Mouse (Mus musculus) mouse trophoblast stem cell (cell line): ENCODE measurements around the gene Sobp.

ENCODE experiments used
- in situ Hi-C, 2 experiments: fragments of 300-500 bp; cut with MseI, MboI; formaldehyde crosslinking; loops; 2 replicates in 1 of 2; 3 replicates in 1 of 2; pipeline ENCODE4 v1.15.1; 2025

Sobp gene

DNA sequence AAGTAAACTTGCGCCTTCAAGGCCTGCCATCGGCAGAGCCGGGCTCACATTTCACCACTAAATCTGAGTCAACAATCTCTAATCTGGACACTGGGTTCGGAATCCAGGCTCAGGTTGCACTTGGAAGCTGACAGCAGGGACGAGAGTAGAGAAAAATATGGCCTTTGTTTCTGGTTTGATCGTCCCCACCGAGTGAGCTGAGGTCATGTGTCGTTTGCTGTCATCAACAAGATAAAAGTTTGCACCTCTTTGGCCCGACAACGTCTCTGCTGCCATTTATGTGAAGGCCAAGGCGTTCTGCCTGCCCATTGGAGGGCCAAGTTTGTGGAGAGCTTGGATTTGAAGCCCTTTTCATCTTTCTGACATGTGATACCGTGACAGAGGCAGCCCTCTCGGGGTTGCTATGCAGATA lies 178.8 kb downstream of the Sobp start:
- in situ Hi-C loops, result no loop called here

DNA sequence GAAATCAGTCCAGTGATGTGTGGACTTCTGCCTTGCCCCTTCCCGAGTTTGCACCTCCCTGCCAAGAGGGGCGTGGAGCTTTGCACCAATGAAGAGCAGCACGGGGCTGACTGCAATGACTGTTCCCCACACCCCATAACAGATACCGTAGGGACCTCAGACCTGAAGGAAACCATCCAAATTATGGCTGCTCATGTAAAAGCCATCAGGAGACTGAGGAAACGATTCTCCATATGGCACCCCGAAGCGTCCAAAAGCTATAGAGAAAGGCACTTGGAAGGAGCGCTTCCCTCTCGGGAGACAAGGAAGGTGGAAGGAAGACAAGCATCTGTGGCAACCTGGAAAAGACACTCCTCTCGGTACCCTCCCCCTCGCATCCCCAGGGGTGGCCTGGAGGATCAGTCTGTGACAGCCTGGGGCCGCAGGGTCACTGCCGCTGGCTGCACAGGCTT lies 180.0 kb downstream of the Sobp start:
- in situ Hi-C loops, result loop anchor here in 1 of 2 experiments (5.0 kb wide), 1 partner anchor 37 kb away; no protein-coding TSS in a partner anchor

DNA sequence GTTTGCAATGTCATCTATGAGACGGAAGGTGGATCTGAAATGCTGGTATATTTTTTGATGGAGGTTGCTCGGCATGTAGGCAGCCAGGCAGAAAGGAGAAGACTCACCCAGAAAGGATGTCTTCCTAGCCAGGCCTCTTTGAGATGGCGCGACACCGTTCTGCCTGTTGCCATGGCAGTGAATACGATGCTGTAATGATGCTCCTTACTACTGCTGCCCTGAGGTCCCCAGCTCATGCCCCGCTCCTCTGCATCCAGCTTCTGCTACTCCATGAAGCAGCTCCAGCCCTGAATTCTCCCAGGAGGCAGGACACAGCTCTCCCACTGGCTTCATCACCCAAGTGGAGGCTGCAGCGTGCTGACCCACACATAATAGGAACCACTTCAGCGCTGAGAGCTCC lies 183.3 kb downstream of the Sobp start:
- in situ Hi-C loops, result loop anchor here in 1 of 2 experiments (5.0 kb wide), 1 partner anchor 34 kb away; no protein-coding TSS in a partner anchor

DNA sequence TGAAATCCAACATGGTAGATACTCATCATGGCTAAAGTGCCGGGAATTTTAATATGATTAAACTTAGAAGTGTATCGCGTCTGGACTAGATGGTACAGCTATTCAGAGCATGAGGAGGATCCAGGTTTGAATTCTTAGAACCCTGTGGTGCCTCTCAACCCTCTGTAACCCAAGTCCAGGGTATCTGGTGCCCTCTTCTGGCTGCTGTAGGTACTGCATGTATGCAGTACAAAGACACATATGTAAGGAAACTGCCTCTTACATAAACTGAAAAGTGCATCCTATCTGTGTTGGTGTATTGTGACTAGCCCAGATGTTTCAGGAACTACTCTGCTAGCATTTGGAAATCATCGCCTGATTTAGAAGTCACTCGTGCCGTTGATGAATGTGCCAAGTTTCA lies 184.4 kb downstream of the Sobp start:
- in situ Hi-C loops, result loop anchor here (5.0 kb wide), 3 partner anchors 33 to 148 kb away; no protein-coding TSS in a partner anchor

DNA sequence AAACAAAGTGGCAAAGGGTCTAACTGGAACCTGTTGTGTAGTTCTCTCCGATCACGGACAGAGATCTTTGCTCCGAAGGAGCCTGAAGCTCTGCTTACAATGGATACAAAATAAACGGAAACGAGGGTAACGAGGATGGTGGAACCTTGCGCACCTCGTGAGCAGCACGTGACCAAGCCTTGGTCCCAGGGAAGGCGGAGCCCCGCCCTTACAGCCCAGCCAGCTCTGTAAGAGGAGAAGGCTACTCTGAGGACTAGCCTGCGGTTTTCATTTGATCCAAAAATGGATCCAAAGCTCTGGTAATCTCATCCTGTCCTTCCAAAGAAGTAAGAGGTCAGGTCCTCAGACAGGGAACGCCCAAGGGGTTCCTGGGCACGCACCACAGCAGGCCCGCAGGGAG lies 185.7 kb downstream of the Sobp start:
- in situ Hi-C loops, result loop anchor here (5.0 kb wide), 2 partner anchors 36 to 146 kb away; no protein-coding TSS in a partner anchor

DNA sequence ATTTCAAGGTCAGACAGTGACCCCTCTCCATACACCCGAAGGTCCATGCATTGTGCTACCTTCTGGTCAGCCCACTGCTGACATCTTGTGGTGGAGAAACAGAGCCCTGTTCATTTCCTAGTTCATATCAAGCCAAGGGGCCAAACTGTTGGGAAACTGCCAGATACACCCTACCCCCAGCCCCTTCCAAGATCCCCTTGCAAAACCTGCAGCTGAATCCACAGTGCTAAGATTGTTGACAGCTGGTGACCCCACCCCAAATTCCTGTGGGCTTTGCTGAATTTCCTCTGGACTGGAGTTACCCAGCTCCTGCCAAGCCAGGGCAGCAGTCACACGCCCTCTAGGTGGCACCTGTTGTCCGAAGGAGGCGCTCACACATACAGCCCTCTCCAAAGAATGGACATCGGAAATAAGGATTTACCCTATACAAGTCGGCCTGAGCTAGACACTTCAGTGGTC lies 186.7 kb downstream of the Sobp start:
- in situ Hi-C loops, result loop anchor here (5.0 kb wide), 2 partner anchors 35 to 145 kb away; no protein-coding TSS in a partner anchor

DNA sequence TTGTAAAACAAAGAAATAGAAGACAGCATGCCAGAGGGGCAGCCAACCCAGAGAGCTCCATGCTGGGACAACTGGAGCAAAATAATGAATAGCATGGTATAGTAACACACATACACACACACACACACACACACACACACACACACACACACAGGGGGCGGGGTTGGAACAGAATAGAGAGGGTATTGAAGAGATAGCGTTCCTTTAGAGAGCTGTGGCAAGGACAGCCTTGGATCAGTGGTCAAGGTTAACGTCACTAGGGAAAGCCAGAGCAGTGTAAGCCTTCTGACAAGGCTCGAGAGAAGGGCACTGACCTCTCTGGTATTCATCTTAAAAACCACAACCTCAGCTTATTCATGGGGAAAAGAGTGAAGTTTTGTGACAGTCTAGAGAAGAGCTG lies 189.4 kb downstream of the Sobp start:
- in situ Hi-C loops, result loop anchor here (5.0 kb wide), 2 partner anchors 33 to 143 kb away; no protein-coding TSS in a partner anchor

DNA sequence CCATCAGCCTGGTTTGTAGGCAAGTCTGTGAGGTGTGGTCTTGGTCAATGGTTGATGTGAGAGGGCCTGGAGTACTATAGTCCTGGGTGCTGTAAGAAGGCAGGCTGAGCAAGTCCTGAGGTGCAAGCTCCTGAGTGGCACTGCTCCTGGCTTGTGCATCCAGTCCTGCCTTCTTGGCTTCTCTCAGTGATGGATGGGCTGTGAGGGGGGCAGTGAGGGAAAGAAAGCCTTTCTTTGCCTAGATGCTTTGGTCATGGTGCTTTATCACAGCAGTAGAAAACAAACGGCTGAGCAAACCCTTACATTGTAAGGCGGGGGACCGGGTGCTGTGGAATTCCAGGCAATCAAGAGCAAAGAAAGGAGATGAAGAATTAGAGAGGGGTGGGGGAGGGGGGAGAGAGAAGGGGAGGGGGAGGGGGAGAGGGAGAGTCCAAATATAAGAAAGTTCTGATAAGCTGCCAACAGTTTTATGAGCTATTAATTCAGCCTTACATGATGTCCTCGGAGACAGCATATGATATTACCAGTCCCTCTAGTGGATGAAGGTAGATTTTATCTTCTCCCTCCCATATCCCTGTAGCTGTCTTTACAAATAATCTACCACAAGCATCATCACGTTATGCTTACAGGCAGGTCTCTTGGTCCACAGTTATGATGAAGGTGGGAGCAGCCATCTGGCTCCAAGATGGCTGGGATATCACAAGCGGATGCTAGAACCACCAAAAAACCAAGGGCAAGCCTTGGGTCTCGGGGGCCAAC lies 193.2 kb downstream of the Sobp start:
- in situ Hi-C loops, result no loop called here

DNA sequence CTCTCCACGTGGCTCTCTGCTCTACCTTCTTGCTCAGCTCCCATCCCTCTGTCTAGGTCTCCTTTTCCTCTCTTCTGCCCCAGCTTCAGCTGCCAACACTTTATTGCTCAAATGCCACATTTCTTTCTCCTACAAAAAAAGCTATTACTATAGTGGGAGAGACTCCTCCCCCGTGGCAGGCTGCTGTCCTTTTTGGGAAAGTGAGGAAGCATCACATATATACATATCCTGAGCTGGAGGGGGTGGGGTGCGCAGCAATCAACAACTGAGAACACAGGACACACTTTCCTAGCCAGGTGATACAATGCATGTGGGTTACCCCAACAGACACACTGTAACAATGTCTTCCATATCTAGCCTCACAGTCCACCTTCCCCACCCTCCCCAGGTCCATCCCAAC lies 196.0 kb downstream of the Sobp start:
- in situ Hi-C loops, result no loop called here

DNA sequence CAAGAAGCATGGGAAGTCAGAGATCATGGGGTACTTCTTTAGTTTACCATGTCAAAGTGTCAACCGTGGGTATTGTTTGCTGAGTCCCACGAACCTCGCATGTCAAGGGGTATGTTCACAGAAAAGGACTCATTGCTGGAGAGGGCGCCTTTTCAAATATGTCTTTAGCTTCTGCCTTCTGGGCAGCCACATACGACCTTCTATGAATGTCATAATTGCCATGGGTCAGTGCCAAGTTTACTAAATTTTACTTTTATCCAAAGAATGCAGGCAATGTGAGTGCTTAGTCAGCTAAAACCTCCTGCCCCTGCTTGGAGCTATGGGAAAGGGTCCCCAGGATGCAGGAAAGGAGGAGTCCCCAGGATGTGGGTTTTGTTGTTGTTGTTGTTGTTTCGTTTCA lies 197.8 kb downstream of the Sobp start:
- in situ Hi-C loops, result no loop called here

DNA sequence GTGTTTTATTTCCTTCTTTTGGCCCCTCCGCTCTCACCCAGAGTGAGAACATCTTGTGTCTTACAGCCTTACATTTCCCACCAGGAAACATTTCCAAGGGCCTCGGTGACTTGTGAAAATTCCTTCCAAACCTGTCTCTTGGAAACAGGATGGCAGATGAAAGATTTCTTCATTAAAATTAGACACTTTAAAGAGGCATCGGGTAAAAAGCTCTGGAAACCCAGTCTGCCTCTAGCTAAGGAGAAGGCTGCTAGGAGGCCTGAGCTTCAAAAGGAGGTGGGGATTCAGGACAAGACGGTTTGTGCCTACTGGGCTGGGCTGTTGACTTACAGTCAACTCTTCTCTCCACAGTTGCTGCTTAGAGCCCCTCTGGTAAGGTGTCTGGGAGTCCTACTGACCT lies 200.8 kb downstream of the Sobp start:
- in situ Hi-C loops, result no loop called here

DNA sequence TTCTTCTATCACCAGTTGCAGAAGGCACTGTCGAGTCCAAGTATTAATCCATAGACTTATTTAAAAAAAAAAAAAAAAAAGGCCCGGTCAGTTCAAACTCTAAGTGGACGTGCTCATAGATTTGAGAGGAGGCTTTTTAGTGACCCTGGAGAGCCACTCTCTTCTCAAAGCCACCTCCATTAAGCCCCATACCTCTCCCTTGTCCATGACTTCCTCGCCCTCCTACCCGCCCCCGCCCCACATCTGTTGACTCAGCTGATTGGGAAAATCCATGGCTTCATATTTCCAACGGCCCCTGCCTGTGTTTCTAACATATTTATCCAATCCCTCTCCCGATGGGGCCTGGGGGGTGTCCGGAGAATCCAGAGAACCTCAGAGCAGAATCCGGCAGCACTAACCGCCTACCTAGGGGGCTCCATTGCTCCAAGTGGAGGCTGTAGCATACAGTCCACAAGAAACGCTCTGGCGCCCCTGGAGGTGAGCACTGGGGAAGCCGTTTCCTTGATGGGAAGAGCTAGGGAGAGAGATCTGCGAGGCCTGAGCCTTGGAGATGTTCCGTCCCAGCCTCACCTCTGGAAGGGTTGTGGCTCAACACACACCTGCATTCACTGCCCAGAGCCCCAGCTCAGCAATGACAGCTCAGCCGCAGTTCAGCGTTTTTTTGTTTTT lies 201.7 kb downstream of the Sobp start:
- in situ Hi-C loops, result no loop called here

DNA sequence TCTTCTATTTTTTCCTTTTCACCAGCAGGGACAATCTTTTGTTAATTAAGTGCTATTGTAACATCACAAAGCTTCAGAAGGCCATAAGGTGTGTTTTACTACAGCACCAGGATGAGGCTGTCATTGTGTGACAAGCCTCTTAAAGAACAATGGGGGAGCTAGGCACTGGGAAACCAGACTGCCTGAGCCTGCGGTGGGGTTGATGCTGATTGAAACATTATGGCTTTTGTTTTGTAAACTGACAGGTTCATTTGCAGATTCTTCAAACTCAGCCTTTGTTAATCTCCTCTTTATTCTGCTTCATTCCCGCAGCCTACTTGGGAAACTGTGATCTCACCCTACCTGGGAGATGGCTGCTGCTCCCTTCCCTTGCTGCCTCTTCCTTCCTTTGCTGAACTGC lies 206.0 kb downstream of the Sobp start:
- in situ Hi-C loops, result no loop called here

DNA sequence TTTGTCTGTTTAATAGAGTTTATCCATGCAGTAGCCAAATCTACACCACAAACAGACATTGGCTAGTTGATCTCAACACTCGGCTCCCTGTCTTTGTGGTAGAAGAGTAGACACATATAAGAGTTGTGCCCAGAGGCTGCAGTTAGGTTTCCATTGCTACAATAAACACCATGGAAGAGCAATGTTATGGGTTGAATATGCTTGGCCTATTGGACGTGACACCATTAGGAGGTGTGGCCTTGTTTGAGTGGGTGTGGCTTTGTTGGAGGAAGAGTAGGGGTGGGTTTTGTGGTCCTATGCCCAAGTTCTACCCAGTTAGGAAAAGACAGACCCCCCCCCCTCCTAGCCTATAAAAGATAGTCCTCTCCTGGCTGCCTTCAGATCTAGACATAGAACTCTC lies 211.3 kb downstream of the Sobp start:
- in situ Hi-C loops, result no loop called here

DNA sequence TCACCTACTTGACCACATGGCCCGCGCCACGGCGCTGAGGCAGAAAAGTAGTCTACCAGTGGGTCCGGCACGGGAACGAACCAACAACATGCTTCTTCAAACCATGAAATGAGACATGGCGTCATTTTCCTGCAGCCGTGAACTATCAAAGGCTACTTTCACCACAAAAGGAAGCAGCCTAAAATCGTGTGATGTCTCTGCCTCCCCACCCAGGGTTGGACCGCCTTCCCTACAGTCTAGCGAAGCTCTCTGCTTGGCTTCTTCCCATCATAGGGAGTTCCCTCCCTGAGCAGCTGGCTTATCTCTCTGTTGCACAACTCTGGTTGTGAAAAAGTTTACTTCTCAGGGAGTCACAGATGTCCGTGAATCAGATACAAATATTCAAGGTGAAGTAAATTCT lies 211.7 kb downstream of the Sobp start:
- in situ Hi-C loops, result no loop called here

DNA sequence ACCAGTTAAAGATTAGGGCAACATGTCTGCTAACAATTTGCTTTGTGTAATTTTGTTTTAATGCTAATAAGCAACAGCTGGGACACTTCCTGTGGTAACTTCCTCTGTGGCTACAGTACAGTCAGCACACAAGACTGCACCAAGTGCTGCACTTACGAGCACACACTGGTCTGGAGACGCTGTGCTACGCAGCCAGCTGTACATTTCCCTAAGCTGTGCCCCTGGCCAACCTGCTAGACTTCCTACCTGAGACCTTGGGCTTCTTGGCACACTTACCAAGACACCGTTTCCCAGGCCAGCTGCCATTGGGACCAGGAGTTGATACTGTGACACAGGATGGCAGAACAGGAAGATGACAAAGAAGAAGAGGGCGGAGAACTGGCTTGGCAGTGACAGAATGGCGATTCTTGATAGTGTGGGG lies 212.1 kb downstream of the Sobp start:
- in situ Hi-C loops, result no loop called here

DNA sequence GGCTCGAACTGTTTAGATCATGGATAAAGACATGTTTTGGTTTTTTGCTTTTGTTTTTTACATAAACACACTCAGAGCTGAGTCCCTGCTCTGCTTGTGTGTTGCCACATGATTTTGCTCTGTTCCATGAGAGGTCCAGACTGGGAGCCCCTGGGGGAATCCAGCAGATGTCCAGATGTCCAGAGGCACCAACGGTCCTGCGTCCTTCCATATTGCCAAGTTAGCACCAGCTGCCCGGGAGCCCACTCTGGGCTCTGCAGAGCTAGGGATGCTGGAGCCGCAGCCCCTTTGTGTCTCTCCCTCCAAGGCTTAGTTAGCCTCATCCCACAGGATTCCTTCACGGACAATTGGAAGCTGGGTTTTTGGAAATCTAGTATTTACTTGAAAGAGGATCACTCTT lies 212.6 kb downstream of the Sobp start:
- in situ Hi-C loops, result no loop called here

DNA sequence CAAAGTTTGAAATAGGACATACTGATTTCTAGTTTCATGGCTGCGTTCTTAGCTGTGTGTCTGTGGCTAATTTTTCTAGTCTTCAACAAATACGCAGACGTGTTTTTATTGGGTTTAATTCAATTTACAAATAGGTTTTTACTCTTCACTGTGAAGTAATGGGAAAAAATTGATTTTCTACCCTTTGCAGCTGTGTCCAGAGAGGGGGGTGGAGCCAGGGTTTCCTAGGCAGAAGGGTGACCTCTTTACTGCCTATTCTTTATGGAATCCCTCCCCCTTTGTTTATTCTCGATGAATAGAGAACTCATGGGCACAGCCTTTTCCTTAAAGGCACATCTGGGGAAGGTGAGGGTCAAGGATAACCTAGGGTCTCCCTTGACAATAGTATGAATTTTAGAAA lies 215.6 kb downstream of the Sobp start:
- in situ Hi-C loops, result loop anchor here in 1 of 2 experiments (5.0 kb wide), 1 partner anchor 34 kb away; no protein-coding TSS in a partner anchor

DNA sequence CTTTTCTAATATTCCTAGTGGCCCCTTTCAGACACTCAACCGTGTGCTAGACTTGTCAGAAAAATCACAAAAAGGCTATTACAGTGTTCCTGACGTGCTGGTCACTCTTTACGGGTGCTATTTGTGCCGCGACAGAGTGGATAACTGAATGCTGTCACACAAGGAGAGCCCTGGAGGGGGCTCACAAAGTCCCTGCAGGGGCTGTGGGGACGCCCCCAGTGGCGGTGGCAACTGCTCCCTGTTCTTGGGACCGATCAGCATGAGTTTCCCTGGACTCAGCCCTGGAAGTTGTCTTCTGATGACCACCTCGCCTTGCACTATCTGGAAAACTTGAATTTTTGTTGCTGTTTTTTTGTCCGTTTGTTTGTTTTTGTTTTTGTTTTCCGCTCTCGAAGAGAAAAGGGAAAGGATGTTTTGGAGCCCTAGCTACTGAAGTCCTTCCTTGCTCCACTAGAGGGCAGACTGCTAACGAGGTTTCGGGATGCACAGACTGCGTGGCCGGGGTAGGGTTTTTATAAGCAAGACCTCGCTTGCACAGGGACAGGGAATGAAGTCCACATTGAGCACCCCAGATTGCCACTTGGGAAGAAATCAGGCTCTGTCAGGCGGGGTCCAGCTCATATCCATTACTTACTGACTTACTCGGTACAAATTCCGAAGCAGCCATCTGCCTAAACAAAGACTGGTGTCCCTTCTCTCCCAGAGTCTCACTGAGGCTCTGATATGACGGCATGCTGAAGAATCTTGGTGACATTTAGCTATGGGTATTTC lies 216.3 kb downstream of the Sobp start:
- in situ Hi-C loops, result loop anchor here in 1 of 2 experiments (5.0 kb wide), 1 partner anchor 34 kb away; no protein-coding TSS in a partner anchor

DNA sequence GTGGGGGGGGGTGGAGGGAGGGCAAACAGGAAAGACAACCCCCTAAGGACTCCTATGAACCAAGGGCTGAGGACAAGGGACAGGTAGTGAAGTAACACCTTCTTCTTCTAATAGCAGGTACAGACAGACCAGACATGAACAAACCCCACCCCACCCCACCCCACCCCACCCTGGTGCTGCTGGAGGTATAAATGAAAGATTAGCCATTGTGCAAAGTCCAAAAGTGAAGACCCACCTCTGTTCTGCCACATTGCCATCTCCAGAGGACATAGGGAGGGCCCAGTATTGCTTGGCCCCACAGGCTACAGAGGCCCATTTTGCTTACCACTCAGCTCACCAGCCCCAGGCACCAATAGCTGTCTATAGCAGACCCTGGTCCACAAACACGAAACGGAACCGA lies 219.1 kb downstream of the Sobp start:
- in situ Hi-C loops, result loop anchor here in 1 of 2 experiments (5.0 kb wide), 1 partner anchor 37 kb away; no protein-coding TSS in a partner anchor

DNA sequence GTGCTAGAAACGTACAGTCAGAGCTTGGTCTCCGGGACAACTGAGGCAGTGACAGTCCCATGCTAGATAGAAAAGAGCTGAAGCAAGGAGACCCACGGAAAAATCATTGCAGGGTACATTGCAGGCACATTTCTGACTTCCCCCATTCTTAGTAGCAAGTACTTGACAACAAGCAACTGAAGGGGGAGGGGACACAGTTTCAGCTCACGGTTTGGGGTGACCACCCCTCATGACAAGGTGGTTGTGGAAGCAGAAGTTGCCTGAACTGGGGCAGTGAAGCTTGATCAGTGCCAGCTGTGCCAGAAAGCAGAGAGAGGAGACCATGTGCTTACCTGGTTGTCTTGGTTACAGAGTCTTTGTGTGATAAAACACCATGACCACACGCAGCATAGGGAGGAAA lies 220.7 kb downstream of the Sobp start:
- in situ Hi-C loops, result loop anchor here in 1 of 2 experiments (5.0 kb wide), 1 partner anchor 34 kb away; no protein-coding TSS in a partner anchor
